Mouse (Mus musculus) mature B cell (primary cell): ENCODE measurements around the gene Krt25.

Source experiments
- in situ Hi-C: fragments of 300-500 bp; cut with MboI; formaldehyde crosslinking; loops from 2 replicates; pipeline ENCODE4 v1.14.3; 2019

Krt25 gene

DNA sequence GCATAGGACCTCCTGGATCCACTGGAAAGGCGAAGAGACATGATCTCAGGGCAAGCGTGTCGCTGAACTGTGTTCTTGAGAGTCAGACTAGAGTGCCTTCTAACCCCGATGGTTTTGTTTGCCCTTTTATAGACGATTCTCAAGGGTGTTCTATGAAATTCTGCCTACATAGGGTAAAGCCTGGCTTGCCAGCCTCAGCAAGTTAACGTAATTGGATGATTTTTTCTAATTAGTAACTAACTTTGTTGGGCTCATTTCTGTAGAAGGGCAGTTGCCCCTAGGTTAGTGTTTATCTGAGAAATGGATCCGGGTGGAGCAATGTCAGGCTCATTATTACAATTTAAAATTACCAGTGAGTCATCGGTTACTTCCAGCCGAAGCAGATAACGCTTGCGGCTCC is at the start of gene Krt25:
Krt25 (minus strand) TSS at position 101 of the 400 bp plus-strand sequence.
- in situ Hi-C loops = no loop called here

- in situ Hi-C loops = no loop called here
These were observed 47.2 kb upstream of the Krt25 start for GRCm38 (mm10) chr11:99369853-99370451.

DNA sequence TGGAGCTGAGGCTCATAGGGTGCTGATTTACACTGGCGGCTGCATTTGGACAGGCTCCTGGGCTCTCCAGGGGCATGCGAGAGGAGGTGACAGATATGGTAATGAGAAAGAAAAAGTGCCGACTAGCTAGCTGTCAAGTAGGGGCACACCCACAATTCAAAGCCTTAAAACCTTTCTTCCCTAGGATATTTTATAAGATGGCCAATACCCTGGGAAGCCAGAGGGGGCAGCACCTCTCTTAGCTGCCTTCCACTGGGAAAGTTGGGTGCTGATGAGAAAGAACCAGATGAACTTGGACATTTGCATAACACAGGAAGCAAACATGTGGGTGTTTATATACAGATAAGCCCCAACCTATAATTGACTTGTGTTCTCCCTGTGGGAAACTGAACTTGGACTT is 46.5 kb upstream of the Krt25 start:
- in situ Hi-C loops = no loop called here

GRCm38 (mm10) chr11:99366791-99367190 is 44.0 kb upstream of the Krt25 start:
- in situ Hi-C loops = no loop called here

DNA sequence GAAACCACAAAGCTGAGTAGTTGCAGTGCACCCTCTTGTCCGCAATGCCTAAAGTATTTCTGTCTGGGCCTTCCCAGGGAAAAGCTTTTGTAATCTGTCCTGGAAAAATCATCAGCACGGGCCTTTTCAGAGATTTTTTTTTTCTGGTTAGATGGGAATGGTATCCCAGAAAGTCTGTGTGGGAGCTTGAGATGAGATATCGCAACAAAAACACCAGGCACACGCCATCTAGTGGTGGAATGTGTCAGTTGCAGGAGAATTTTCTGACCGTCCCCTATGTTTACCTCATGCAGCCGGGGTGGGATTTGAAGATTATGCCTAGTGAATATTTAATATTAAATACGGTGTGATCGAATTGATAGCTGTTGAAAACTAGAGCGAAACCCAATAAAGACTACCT is 41.7 kb upstream of the Krt25 start:
- in situ Hi-C loops = no loop called here

- in situ Hi-C loops = no loop called here
These were observed 38.7 kb upstream of the Krt25 start for GRCm38 (mm10) chr11:99361423-99361822.

DNA sequence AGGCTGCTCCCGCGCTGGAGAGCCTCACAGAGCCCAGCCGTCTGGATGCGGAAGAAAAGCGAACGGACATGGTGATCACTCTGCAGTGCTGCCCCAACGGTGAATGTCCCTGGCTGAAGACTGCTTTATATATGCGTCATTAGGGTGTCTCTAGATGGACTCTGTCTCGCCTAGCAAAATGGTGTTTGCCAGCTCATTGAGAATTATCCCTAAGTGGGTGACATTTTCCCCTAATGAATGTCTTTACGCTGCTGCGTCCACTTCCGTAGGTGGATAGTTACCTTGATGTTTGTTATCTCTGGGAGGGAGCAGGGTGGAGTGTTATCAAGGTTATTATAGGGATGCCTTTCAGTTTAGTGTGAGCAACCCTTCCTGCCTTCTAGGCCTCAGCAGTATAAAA is 28.3 kb upstream of the Krt25 start, which contains the start of gene Krt27:
Krt27 (minus strand) TSS at position 101 of the 400 bp plus-strand sequence.
- in situ Hi-C loops = no loop called here

GRCm38 (mm10) chr11:99339299-99339847 is 16.6 kb upstream of the Krt25 start:
- in situ Hi-C loops = no loop called here

GRCm38 (mm10) chr11:99337866-99338265 is 15.1 kb upstream of the Krt25 start, which contains the start of gene Krt26:
TSS of gene Krt26 (minus strand) at chr11:99337966.
- in situ Hi-C loops = no loop called here

DNA sequence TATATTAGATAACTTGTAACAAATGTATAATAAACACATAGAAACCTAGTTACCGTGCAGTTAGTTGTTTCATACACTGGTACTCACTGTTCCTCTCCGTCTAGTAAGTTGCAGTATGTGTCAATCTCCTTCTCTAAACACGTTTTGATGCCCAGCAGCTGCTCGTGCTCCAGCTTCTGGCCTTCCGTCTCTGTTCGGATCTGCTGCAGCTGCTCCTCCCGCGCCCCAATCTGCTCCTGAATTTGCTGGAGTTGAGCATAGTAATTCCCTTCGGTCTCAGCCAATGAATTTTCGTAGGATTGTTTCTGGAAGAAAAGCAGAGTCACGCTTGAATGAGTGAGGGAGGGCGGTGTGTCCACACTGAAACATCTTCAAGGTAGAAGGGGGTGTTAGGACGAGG is 10.7 kb upstream of the Krt25 start:
- in situ Hi-C loops = no loop called here

GRCm38 (mm10) chr11:99329655-99330054 is 6.9 kb upstream of the Krt25 start:
- in situ Hi-C loops = no loop called here

DNA sequence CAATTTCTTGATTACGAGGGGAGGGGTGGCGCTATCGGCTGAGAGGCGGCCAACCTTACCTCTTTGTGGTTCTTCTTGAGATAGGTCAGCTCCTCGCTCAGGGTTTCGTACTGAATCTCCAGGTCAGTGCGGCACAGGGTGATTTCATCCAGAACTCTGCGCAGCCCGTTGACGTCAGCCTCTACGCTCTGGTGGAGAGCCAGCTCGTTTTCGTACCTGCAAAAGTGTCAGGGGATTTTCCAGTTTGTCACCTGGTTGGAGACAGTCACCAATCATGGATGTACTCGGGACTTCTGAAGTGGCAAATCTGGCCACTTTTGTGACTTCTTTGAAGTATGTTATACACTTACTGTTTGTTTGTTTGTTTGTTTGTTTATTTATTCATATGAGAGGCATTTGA is 1.7 kb downstream of the Krt25 start:
- in situ Hi-C loops = no loop called here

DNA sequence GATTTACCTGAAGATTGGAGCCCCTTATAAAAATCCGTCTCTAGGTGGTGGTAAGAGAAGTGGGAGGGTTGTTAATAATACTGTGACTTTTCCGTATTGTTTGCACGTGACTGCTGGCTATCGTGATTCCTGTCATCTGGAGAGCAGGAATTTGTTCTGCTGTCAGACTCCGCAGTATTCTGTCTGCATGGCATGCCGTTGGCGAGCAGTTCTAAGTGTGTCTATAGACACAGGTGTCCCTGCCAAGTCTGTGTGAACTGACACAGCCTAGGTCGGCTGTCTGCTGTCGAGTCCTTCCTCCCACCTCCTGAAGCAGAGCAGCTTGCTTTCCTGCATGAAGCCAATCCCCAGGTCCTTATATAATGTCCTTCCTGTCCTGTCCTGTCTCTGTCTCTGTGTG is 3.6 kb downstream of the Krt25 start:
- in situ Hi-C loops = no loop called here

- in situ Hi-C loops = no loop called here
These were observed 6.2 kb downstream of the Krt25 start for GRCm38 (mm10) chr11:99316543-99316942.

- in situ Hi-C loops = no loop called here
These were observed 8.2 kb downstream of the Krt25 start for GRCm38 (mm10) chr11:99314594-99314993.

- in situ Hi-C loops = no loop called here
These were observed 11.9 kb downstream of the Krt25 start for GRCm38 (mm10) chr11:99310882-99311281.

DNA sequence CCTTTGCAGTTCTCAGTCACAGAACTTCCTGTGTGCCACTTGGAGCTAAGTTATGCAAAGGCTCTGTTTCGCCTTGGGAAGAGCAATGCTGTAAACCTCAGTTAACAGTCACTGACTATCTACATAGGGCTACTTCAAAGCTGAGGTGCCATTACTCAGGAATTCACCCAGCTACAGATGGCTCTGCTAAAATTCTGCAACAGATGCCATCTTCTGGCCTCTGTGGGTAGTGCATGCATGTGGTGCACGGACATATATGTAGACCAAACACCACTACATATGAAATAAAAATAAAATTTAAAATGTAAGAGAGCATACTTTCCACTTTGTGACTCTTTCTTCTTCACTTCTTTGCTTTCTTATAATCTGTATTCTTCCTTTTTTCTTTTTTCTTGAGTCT is 15.2 kb downstream of the Krt25 start:
- in situ Hi-C loops = no loop called here

DNA sequence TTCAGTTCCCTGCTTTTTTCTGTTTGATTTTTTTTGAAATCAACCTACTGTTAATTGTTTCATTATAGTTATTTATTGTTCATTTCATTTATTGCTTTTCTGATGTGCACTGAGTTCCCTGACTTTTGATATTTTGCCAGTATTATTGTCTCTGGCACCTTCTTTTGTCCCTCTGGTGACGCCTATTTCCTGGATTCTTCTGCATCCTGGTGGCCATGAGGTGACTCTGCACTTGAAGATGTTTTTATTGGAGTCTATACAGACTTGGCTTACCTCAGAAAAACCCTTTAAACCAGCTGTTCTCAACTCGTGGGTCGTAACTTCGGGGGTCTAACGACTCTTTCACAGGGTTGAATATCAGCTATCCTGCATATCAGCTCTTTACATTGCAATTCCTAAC is 27.7 kb downstream of the Krt25 start:
- in situ Hi-C loops = no loop called here

DNA sequence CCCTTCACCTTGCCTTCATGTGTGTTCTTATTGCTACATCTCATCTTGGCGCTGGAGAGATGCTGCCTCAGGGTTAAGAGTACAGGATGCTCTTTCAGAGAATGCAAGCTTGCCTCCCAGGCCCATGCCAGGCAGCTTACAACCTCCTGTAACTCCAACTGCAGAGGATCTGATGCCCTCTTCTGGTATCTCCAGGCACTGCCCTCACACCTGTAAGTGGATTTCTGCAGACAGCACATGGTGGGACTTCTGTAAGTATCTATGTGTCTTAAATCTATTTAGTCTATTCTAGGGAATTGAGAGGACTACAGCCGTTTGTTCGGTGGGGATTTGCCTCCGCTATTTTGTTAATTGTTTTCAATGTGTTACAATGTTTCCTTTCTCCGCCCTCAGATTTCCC is 29.9 kb downstream of the Krt25 start:
- in situ Hi-C loops = loop anchor here (5.0 kb wide), 1 partner anchor 96 kb away; no protein-coding TSS in a partner anchor

- in situ Hi-C loops = no loop called here
These were observed 37.9 kb downstream of the Krt25 start, which contains the start of gene Krt24 for GRCm38 (mm10) chr11:99284833-99285312. TSS of gene Krt24 (minus strand) at chr11:99285262.

DNA sequence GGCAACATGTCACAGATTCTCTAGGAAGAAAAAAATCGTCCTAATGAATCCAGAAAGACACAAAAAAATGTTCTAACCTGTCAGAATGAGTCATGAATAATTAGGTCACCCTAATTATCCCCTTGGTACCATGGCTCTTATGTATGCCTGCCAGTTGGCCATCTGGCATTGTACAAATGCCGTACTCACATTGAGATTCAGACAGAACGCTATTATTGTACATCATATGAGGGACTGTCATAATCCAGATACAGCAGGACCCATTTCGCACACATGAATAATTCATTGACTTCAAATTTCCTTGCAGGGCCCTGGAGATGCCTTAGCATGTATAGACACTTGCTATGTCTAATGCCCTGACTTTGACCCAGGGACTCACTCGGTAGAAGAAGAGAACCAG is 38.7 kb downstream of the Krt25 start:
- in situ Hi-C loops = no loop called here

- in situ Hi-C loops = no loop called here
These were observed 39.4 kb downstream of the Krt25 start for GRCm38 (mm10) chr11:99283334-99283733.

- in situ Hi-C loops = no loop called here
These were observed 41.6 kb downstream of the Krt25 start for GRCm38 (mm10) chr11:99281116-99281515.

GRCm38 (mm10) chr11:99279986-99280385 is 42.8 kb downstream of the Krt25 start:
- in situ Hi-C loops = no loop called here
